Mouse (Mus musculus) heart, adult 10 weeks (tissue): ENCODE data around the gene Gm10273. TPM values are rescaled to one million over a fixed set of nuclear protein-coding genes. Genes with fewer than 3 reads are reported as not detected.

ENCODE experiments used
- polyA plus RNA-seq: library from polyadenylated mRNA; stranded (reverse); fragments of 350-450 nt; fragmentation: Illumina TruSeq; extraction: RNeasy Lipid Tissue Mini Kit (QIAGEN cat#74804); gene quantifications from one replicate; pipeline ENCODE4 v1.2.3, GENCODE M21; 2014; ENCODE audit warnings: low read depth, low replicate concordance

Gene Gm10273
- 2.4 TPM for polyA plus RNA-seq

DNA sequence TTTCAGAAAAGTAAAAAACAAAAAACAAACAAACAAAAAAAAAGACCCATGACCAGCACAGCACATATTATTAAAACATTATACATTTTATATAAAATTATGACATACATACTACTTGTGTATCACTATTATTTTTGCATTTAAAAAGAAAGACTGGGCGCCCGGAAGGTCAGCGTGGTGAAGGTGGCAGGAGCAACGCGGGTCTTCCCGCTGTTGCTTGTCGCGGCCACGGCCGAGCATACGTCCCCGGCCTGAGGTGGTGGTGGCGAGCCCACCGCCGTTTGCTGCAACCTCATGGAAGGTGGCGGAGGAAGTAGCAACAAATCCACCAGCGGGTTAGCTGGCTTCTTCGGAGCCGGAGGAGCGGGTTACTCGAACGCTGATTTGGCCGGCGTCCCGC is at the start of gene Gm10273:
Gm10273 (plus strand) TSS at position 172 of the 400 bp plus-strand sequence.

DNA sequence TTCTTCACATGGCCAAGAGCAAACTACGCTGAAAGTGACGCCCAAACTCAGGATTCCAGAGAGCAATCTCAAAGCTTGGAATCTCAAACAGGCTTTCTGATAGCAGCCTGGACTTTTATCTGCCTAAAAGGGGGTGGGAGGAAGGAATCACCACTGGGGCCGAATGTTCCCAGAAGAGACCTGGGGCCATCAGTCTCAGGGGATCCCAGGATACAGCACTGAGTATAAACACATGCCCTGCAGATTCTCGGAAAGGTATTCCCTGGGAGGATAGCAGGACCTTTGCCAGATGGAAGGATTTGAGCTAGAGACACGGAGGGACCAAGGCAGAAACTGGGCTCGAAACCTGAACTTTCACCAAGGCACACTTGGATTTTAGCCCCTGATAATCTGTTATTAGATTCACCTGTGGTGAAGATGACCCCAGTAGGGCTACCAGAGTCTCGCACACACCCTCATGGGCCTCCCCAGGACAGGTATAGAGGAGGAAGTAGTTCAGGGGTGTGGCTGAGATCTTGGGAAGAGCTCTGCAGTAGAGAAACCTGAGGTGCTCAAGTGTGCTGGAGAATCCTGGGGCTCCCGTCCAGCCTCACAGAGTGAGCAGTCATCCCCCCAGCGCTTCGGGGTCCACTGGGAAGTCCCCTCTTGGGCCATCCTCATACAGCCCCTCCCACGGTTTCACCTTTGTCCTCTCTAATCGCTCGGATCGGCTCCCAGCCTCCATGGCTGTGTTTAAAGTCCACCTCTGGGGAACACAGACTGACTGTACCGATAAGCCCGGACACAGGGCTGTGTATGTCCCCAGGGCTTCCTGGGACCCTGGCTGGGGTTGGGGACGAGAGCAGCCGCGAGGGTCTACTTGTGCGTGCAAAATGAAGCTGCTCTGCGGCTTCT is 7.7 kb downstream of the Gm10273 start, which contains the start of gene Pla2g12b:
Pla2g12b (plus strand) TSS at position 762 of the 894 bp plus-strand sequence.

DNA sequence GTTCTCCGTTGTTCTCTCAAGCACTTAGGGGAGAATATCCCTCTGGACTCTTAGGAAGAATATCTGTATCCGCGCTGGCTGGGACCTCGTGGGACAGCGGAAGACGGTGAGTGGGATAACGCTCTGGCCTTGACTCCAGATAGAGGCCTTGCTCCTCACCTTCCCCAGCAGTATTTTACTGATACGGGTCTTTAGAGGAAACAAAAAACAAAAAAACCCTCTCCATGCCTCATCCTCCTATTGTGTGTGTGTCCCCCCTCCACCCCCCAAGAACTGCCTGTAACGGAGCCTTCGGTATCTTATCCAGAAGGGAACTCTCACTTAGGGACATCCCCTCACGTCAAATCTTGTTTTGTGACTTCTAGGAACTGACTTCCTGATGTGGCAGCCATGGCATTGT is 46.3 kb downstream of the Gm10273 start, which contains the start of gene Oit3:
Oit3 (minus strand) TSS at position 44 of the 400 bp plus-strand sequence.

Other genes starting within 250 kb of the Gm10273 start
- gene Sept10, start 173.8 kb upstream of the Gm10273 start, polyA plus RNA-seq, result 15.6 TPM
- gene Sowahc, start 173.7 kb upstream of the Gm10273 start, polyA plus RNA-seq, result 1.5 TPM
- gene P4ha1, start 72.3 kb upstream of the Gm10273 start, polyA plus RNA-seq, result 36.2 TPM
- not detected for gene Pla2g12b, start 8.0 kb downstream of the Gm10273 start, polyA plus RNA-seq
- gene Oit3, start 46.1 kb downstream of the Gm10273 start, polyA plus RNA-seq, result not detected
- gene Gm10322, start 220.4 kb downstream of the Gm10273 start, polyA plus RNA-seq, result not detected
- gene Mcu, start 221.1 kb downstream of the Gm10273 start, polyA plus RNA-seq, result 13.7 TPM